Mouse (Mus musculus) Patski (cell line): ENCODE measurements at regions not wholly inside any gene's neighbourhood (a gene's known extent, or its start where the extent isn't known, plus 50 kb on each side); places are given as distances from the start of the nearest gene placed in this dataset.
A peak's percentile ranks its signal among the peaks of the same experiment; 100 is the strongest.

Source experiments
- ATAC-seq: fragments of 100-300 bp; one replicate; pipeline ENCODE4 v1.8.0; 2021
- CTCF ChIA-PET: fragments of 350-600 bp; sonication (Branson Sonifier 250); formaldehyde crosslinking; loops from one replicate; lab custom pipeline; 2022; ENCODE audit warnings: inconsistent platforms; lab: Charles Lee
- POLR2A ChIA-PET: fragments of 350-600 bp; sonication (Branson Sonifier 250); formaldehyde crosslinking; loops from one replicate; lab custom pipeline; 2022; ENCODE audit warnings: antibody characterized with exemption, inconsistent platforms; lab: Charles Lee
- DNase-seq: peaks from one replicate; pipeline ENCODE4 v3.0.0-alpha.2; 2011; ENCODE audit warnings: low read depth, low spot score
- H3K27me3 ChIP-seq: fragments of 371-371 bp; one replicate; pipeline ENCODE4 v1.5.1; 2021
- CTCF ChIP-seq: fragments of 100-300 bp; IDR thresholded peaks from one replicate; pipeline ENCODE4 v1.5.1; 2021
- in situ Hi-C: fragments of 300-500 bp; cut with MboI; formaldehyde crosslinking; loops from 3 replicates; pipeline ENCODE4 v1.11.1; 2018; ENCODE audit warnings: low pct_unique_long_range_greater_than_20kb, mixed read lengths

- DNase-seq (no peak), ATAC-seq (no peak)
- H3K27me3 ChIP-seq = no peaks in the 10 kb centered on the region
- CTCF ChIA-PET = interaction anchor here (0.9 to 1.6 kb wide), 2 partner anchors 308 to 1156 kb away, joined by 3 read pairs; no protein-coding TSS in a partner anchor
- TF ChIP-seq CTCF = peak; percentile 79
- in situ Hi-C loops = no loop called here
- POLR2A ChIA-PET = no interaction called here
Observed at GRCm38 (mm10) chr13:90823877-90824276, 81.3 kb downstream of the Atp6ap1l start.

GRCm38 (mm10) chr13:90821898-90822297 is 83.3 kb downstream of the Atp6ap1l start:
- in situ Hi-C loops = no loop called here
- no peak for ATAC-seq
- no peak for TF ChIP-seq CTCF
- no peaks in the 10 kb centered on the region for H3K27me3 ChIP-seq
- ChIA-PET CTCF (no interaction called here), POLR2A (no interaction called here)
- DNase-seq = no peak

DNA sequence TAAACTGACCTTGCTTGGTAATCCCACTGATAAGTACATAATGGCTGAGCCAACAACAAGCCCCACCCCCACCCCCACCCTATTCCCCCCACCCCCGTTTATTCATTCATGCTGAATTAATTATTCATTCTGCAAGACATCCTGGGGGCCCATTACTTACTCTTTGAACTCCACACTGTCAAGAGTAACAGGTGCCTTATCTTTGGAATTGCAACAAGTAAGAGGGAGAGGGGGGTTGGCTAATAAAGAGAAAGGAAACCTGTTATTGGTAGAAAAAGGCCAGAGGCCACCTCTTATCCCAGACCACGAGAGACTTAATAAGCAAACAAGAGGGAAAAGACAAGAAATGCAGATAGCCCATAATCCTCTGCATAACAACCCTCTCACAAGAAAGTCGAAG is 84.7 kb downstream of the Atp6ap1l start:
- TF ChIP-seq CTCF = no peak
- no peak for DNase-seq
- ChIA-PET POLR2A (no interaction called here), CTCF (interaction anchor here (1.5 to 1.7 kb wide), 2 partner anchors 11 to 61 kb away, joined by 3 to 4 read pairs; no protein-coding TSS in a partner anchor)
- in situ Hi-C loops = no loop called here
- H3K27me3 ChIP-seq = no peaks in the 10 kb centered on the region
- no peak for ATAC-seq

DNA sequence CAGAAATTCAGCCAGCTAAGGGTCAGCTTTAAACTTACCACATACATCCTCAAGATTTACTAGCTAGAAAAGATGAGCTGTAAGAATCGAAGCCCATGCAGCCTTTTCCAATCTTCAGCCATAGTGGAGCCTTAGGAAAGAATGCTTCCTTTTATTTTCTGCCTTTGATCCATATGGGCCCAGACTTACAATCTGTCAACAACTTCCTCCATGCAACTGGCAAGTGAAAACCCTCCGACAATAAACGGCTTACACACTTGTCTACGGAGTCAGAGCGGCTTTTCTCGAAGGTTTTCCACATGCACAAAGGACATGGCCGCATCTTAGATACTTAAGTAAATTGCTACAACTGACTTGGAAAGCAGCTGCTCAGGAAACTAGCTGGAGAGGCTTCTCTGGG is 85.2 kb downstream of the Atp6ap1l start:
- in situ Hi-C loops = no loop called here
- ATAC-seq (no peak), DNase-seq (no peak)
- ChIA-PET CTCF (interaction anchor here (1.5 to 1.7 kb wide), 2 partner anchors 12 to 62 kb away, joined by 3 to 4 read pairs; no protein-coding TSS in a partner anchor), POLR2A (no interaction called here)
- TF ChIP-seq CTCF = no peak
- no peaks in the 10 kb centered on the region for H3K27me3 ChIP-seq

DNA sequence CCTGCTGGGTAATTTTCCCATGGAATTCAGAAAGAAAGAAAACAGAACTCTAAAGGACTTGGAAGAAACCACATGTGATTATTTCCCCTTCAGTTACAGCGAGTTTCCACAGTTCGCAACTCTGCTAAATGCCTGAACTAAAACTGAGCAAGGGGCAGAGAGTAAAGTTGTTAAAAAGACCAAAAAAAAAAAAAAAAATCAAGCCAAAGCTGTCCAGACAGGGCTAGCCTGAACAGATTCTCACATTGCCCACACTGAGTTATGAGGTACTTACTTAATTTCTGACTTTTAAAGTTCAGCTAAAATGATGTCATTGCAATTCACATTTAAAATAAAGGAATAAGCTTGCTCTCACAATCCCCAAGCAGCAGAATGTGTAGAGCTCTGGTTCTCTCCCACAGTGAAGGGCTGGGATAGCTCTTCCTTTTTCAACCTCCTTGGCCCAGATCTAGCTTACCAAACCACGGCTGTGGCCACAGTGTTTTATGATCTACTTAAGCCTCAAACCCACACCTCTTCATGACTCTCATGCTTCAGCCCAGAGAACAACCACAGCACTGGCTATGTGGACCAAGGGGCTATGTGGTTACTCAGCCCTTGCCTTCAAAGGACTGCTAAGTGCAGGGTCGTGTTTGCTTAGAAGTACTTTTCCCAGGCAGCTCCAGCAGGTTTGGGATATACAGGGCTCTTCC is 90.8 kb downstream of the Atp6ap1l start:
- CTCF ChIA-PET = interaction anchor here (1.0 to 1.2 kb wide), 3 partner anchors 8 to 511 kb away, joined by 3 to 5 read pairs (median 3); no protein-coding TSS in a partner anchor
- DNase-seq (no peak), ATAC-seq (no peak)
- POLR2A ChIA-PET = no interaction called here
- no peaks in the 10 kb centered on the region for H3K27me3 ChIP-seq
- no peak for TF ChIP-seq CTCF
- in situ Hi-C loops = no loop called here

DNA sequence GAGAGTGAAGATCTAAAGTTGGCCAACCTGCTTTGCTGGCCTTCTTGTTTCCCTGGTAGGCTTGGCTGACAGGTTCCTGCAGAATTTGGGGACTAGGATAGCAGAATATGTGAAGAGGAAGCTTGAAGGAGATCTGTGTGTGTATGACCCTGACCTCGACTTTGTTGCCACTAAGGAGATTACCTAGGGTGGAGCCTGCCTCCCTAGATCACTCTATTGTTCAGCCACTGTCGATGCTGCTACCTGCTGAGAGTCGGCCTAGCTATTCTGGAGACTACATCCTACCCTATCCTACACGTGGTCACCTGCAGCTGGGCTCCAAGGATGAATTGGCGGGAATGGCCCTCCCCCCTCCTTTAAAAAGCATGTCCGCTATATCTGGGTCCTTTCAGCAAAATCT is 95.1 kb downstream of the Atp6ap1l start:
- POLR2A ChIA-PET = no interaction called here
- ATAC-seq = no peak
- in situ Hi-C loops = no loop called here
- no peak for TF ChIP-seq CTCF
- no peaks in the 10 kb centered on the region for H3K27me3 ChIP-seq
- CTCF ChIA-PET = no interaction called here
- DNase-seq = no peak

DNA sequence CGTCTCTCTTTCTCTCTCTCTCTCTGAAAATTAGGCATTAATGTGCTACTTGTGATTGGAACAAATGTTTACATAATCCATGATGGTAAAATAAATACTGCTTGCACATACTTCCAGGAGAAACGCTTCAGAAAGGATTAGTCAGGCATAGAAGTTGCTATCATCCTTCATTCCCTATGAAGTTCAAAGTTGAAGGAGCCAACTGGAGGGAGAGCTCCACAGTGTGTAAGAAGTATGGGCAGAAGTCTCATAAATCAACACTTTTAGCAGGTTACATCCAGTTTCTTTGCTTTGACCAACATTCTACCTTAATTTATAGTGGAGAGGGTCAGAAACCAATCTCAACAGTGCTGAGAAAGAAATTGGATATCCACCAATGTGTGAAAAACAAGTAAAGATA is 105.5 kb downstream of the Atp6ap1l start:
- DNase-seq = no peak
- POLR2A ChIA-PET = interaction anchor here (0.7 kb wide), 2 partner anchors 116 to 718 kb away, joined by 3 to 14 read pairs; no protein-coding TSS in a partner anchor
- TF ChIP-seq CTCF = no peak
- CTCF ChIA-PET = no interaction called here
- ATAC-seq = no peak
- in situ Hi-C loops = loop anchor here (10.0 kb wide), 1 partner anchor 255 kb away; no protein-coding TSS in a partner anchor
- H3K27me3 ChIP-seq = no peaks in the 10 kb centered on the region

DNA sequence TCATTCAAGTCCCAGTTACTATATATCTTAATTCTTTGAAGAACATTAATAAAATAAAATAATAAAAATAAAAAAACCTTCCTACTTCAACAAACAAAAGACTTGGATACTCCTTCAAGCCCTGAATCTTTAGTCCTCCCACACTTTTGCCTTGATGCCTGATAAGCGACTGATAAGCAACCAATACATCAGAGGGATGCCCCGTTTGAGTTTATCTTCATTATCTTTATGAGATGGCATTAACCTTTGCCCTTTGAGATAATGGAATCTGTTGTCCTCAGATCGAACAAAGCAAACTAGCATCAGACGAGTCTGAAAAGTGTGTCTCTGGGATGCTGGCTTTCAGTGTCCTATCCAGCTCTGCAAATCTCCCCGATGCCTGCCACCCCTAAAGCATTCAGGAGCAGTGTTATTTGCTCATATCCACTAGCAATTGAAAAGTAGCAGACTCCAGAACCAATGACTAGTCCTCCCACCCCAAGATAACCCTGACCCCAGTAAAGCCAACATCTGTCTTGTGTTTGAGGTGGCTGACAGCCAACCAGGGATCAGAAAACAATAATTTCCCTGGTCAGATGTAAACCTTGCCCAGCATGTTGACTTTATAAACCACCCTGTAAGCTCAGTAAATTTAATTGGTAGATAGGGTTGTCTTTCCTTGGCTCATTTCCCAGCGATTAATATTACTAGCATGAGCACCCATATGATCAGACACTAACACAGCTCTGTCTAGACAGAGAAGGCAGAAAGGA is 106.2 kb downstream of the Atp6ap1l start:
- in situ Hi-C loops = loop anchor here (10.0 kb wide), 1 partner anchor 254 kb away; no protein-coding TSS in a partner anchor
- ChIA-PET CTCF (no interaction called here), POLR2A (no interaction called here)
- ATAC-seq (peak; percentile 9), DNase-seq (no peak)
- TF ChIP-seq CTCF = no peak
- H3K27me3 ChIP-seq = no peaks in the 10 kb centered on the region

DNA sequence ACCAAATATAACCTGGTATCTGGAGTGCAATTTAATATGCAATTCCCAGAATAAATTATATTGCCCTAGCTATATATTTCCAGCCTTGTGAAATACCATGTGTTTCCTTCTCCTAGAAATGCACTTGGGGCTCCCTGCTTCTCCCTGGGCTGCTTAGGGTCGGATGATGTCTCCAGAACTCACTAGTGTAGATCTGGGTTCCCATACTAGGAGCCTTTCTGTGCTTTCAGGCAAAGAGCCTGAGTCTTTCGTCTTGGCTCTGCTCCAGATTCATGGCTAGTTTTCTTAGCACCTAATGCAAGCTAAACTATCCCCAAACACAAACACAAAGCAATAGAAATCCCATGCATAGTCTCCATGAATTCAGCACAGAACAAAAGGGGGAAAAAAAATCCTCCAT is 106.8 kb downstream of the Atp6ap1l start:
- POLR2A ChIA-PET = no interaction called here
- no peak for ATAC-seq
- in situ Hi-C loops = loop anchor here (10.0 kb wide), 1 partner anchor 254 kb away; no protein-coding TSS in a partner anchor
- TF ChIP-seq CTCF = no peak
- CTCF ChIA-PET = interaction anchor here (1.5 kb wide), 1 partner anchor 17 kb away, joined by 3 read pairs; no protein-coding TSS in a partner anchor
- no peak for DNase-seq
- H3K27me3 ChIP-seq = no peaks in the 10 kb centered on the region

GRCm38 (mm10) chr13:90797209-90797608 is 107.9 kb downstream of the Atp6ap1l start:
- ChIA-PET CTCF (interaction anchor here (0.6 to 1.5 kb wide), 2 partner anchors 19 to 1018 kb away, joined by 3 read pairs; no protein-coding TSS in a partner anchor), POLR2A (interaction anchor here (0.6 to 1.1 kb wide), 2 partner anchors 21 to 1019 kb away, joined by 3 to 4 read pairs; no protein-coding TSS in a partner anchor)
- peak; percentile 97 for ATAC-seq
- DNase-seq = peak; percentile 76
- TF ChIP-seq CTCF = no peak
- H3K27me3 ChIP-seq = no peaks in the 10 kb centered on the region
- in situ Hi-C loops = loop anchor here (10.0 kb wide), 1 partner anchor 252 kb away; no protein-coding TSS in a partner anchor
